Mouse (Mus musculus) kidney, embryonic 16.5 days (tissue): ENCODE data around the gene Manba. TPM values are rescaled to one million over a fixed set of nuclear protein-coding genes. Genes with fewer than 3 reads are reported as not detected.

Experiments used
- ATAC-seq: fragments of 200-750 bp; cut with Nextera tagmentation; 2 replicates; pipeline ENCODE4 v1.8.0; 2017; ENCODE audit warnings: moderate TSS enrichment; ENCODE audit not compliant: low FRiP score, low TSS enrichment
- H3K27ac ChIP-seq: fragments of 300-500 bp; sonication (generic); 2 replicates; pipeline ENCODE4 v1.5.1; 2014; ENCODE audit warnings: low read length
- H3K27me3 ChIP-seq: fragments of 300-500 bp; sonication (generic); 2 replicates; pipeline ENCODE4 v1.6.1; 2014; ENCODE audit warnings: low read length, control low read depth, mixed read lengths; ENCODE audit not compliant: insufficient read depth
- H3K36me3 ChIP-seq: fragments of 300-500 bp; sonication (generic); 2 replicates; pipeline ENCODE4 v1.6.1; 2014; ENCODE audit warnings: low read length, control low read depth, mixed read lengths; ENCODE audit not compliant: insufficient read depth
- H3K4me1 ChIP-seq: fragments of 300-500 bp; sonication (generic); 2 replicates; pipeline ENCODE4 v1.6.1; 2014; ENCODE audit warnings: low read length, control low read depth, mixed read lengths; ENCODE audit not compliant: insufficient read depth
- H3K4me2 ChIP-seq: fragments of 300-500 bp; sonication (generic); replicated peaks from 2 replicates; pipeline ENCODE4 v1.6.1; 2014; ENCODE audit warnings: low read depth, low read length
- H3K4me3 ChIP-seq: fragments of 300-500 bp; sonication (generic); 2 replicates; pipeline ENCODE4 v1.5.1; 2014; ENCODE audit warnings: mild to moderate bottlenecking, low read length
- H3K9ac ChIP-seq: fragments of 300-500 bp; sonication (generic); replicated peaks from 2 replicates; pipeline ENCODE4 v1.6.1; 2014; ENCODE audit warnings: low read length
- H3K9me3 ChIP-seq: fragments of 300-500 bp; sonication (generic); 2 replicates; pipeline ENCODE4 v1.6.1; 2016; ENCODE audit warnings: low read length, control low read depth
- WGBS: fragments of 180-500 bp; shearing (Covaris S2); extraction: QIAGEN DNeasy Blood & Tissue Kit; methylation state at CpG from one replicate; pipeline ENCODE4 v1.1.7; 2014; 5-methylcytosine and 5-hydroxymethylcytosine counted together
- polyA plus RNA-seq: library from polyadenylated mRNA; unstranded; fragments of >200 nt; fragmentation: Nextera tagmentation; extraction: Ambion mirVana; gene quantifications from 2 replicates; pipeline ENCODE4 v1.2.1, GENCODE M21; 2015

Manba gene
- polyA plus RNA-seq, result 36.5 and 39.6 TPM in 2 replicates

GRCm38 (mm10) chr3:135485128-135485899, at the start of gene Manba:
Gene Manba (plus strand): TSS chr3:135485611.
- Histone ChIP-seq H3K9me3 (no peaks in the 10 kb centered on the region), H3K27ac (peak within 1 kb of the TSS; percentile 56), H3K9ac (peak within 1 kb of the TSS; percentile 71), H3K27me3 (0 out of 2 replicates have a peak, but pooled peaks cover 2% of the 10 kb centered on the region), H3K4me1 (peaks cover 19% of the 10 kb centered on the region; the same call in 1 of the 2 replicates), H3K4me2 (peak within 1 kb of the TSS; percentile 95), H3K36me3 (no peaks in the 10 kb centered on the region), H3K4me3 (peak within 1 kb of the TSS; percentile 66)
- peak; percentile 94 for ATAC-seq
- WGBS, result 2% methylated on average over 48 of the region's 48 CpGs

GRCm38 (mm10) chr3:135436901-135437616, 48.4 kb upstream of the Manba start:
- no peaks in the 10 kb centered on the region for H3K27me3 ChIP-seq
- H3K9ac ChIP-seq, result peak overlapping the region; percentile 70
- H3K4me3 ChIP-seq, result peak overlapping the region; percentile 64
- no peak for ATAC-seq
- peaks cover 9% of the 10 kb centered on the region for H3K4me1 ChIP-seq
- WGBS, result 46% methylated on average over 14 of the region's 14 CpGs
- peaks cover 3% of the 10 kb centered on the region; the same call in 1 of the 2 replicates for H3K36me3 ChIP-seq
- H3K9me3 ChIP-seq, result no peaks in the 10 kb centered on the region
- H3K27ac ChIP-seq, result peak overlapping the region; percentile 100
- peak overlapping the region; percentile 60 for H3K4me2 ChIP-seq

- H3K36me3 ChIP-seq, result peaks cover 3% of the 10 kb centered on the region; the same call in 1 of the 2 replicates
- H3K9ac ChIP-seq, result peak within 1 kb of the TSS; percentile 99
- H3K9me3 ChIP-seq, result no peaks in the 10 kb centered on the region
- H3K27ac ChIP-seq, result peak within 1 kb of the TSS; percentile 100
- peak within 1 kb of the TSS; percentile 64 for H3K4me3 ChIP-seq
- H3K4me1 ChIP-seq, result peaks cover 10% of the 10 kb centered on the region
- peak within 1 kb of the TSS; percentile 60 for H3K4me2 ChIP-seq
- WGBS, result under 1% methylated on average over 56 of the region's 56 CpGs
- ATAC-seq, result peak; percentile 96
- no peaks in the 10 kb centered on the region for H3K27me3 ChIP-seq
These were observed 47.5 kb upstream of the Manba start, which contains the start of gene Ube2d3 for GRCm38 (mm10) chr3:135437758-135438495. Gene Ube2d3 (plus strand): TSS chr3:135438149.

- 0% methylated on average over 25 of the region's 50 CpGs for WGBS
- H3K4me2 ChIP-seq, result peak overlapping the region; percentile 21
- peak; percentile 84 for ATAC-seq
These were observed 46.9 kb upstream of the Manba start for GRCm38 (mm10) chr3:135438531-135438912.

GRCm38 (mm10) chr3:135438913-135439531, 46.4 kb upstream of the Manba start:
- H3K9me3 ChIP-seq, result no peaks in the 10 kb centered on the region
- peaks cover 3% of the 10 kb centered on the region; the same call in 1 of the 2 replicates for H3K36me3 ChIP-seq
- H3K4me2 ChIP-seq, result peak overlapping the region; percentile 95
- ATAC-seq, result peak; percentile 74
- peak overlapping the region; percentile 64 for H3K4me3 ChIP-seq
- peak overlapping the region; percentile 100 for H3K27ac ChIP-seq
- no peaks in the 10 kb centered on the region for H3K27me3 ChIP-seq
- H3K4me1 ChIP-seq, result peaks cover 17% of the 10 kb centered on the region
- under 1% methylated on average over 62 of the region's 76 CpGs for WGBS
- H3K9ac ChIP-seq, result peak overlapping the region; percentile 99

More at GRCm38 (mm10) chr3:135438531-135438912, 46.9 kb upstream of the Manba start:
- Histone ChIP-seq H3K4me1 (peaks cover 16% of the 10 kb centered on the region), H3K9me3 (no peaks in the 10 kb centered on the region), H3K27ac (peak overlapping the region; percentile 100), H3K4me3 (peak overlapping the region; percentile 64), H3K9ac (peak overlapping the region; percentile 99), H3K36me3 (peaks cover 3% of the 10 kb centered on the region; the same call in 1 of the 2 replicates), H3K27me3 (no peaks in the 10 kb centered on the region)

- no peak for ATAC-seq
- H3K27ac ChIP-seq, result peak overlapping the region; percentile 100
- no peaks in the 10 kb centered on the region for H3K27me3 ChIP-seq
- H3K9ac ChIP-seq, result peak overlapping the region; percentile 99
- H3K9me3 ChIP-seq, result no peaks in the 10 kb centered on the region
- peaks cover 3% of the 10 kb centered on the region; the same call in 1 of the 2 replicates for H3K36me3 ChIP-seq
- H3K4me1 ChIP-seq, result peaks cover 17% of the 10 kb centered on the region
- WGBS, result 3% methylated on average over 15 of the region's 15 CpGs
- H3K4me3 ChIP-seq, result peak overlapping the region; percentile 64
- H3K4me2 ChIP-seq, result peak overlapping the region; percentile 95
These were observed 45.8 kb upstream of the Manba start for GRCm38 (mm10) chr3:135439651-135440050.

GRCm38 (mm10) chr3:135440221-135440620, 45.2 kb upstream of the Manba start:
- Histone ChIP-seq H3K4me3 (peak overlapping the region; percentile 64), H3K4me2 (peak overlapping the region; percentile 95), H3K4me1 (peaks cover 19% of the 10 kb centered on the region), H3K9me3 (no peaks in the 10 kb centered on the region), H3K36me3 (peaks cover 3% of the 10 kb centered on the region; the same call in 1 of the 2 replicates), H3K9ac (peak overlapping the region; percentile 99), H3K27ac (peak overlapping the region; percentile 30), H3K27me3 (no peaks in the 10 kb centered on the region)
- WGBS, result 9% methylated on average over 7 of the region's 7 CpGs
- no peak for ATAC-seq

- H3K9me3 ChIP-seq, result no peaks in the 10 kb centered on the region
- ATAC-seq, result no peak
- 20% methylated on average over 10 of the region's 10 CpGs for WGBS
- H3K9ac ChIP-seq, result peak overlapping the region; percentile 99
- H3K4me2 ChIP-seq, result peak overlapping the region; percentile 95
- peak overlapping the region; percentile 64 for H3K4me3 ChIP-seq
- no peak overlapping the region for H3K27ac ChIP-seq
- no peaks in the 10 kb centered on the region for H3K27me3 ChIP-seq
- H3K36me3 ChIP-seq, result peaks cover 3% of the 10 kb centered on the region; the same call in 1 of the 2 replicates
- peaks cover 19% of the 10 kb centered on the region for H3K4me1 ChIP-seq
These were observed 44.8 kb upstream of the Manba start for GRCm38 (mm10) chr3:135440621-135441020.

GRCm38 (mm10) chr3:135444930-135445329, 40.5 kb upstream of the Manba start:
- Histone ChIP-seq H3K27me3 (no peaks in the 10 kb centered on the region), H3K9ac (no peak overlapping the region), H3K36me3 (peaks cover 2% of the 10 kb centered on the region; the same call in 1 of the 2 replicates), H3K4me1 (0 out of 2 replicates have a peak, but pooled peaks cover 11% of the 10 kb centered on the region), H3K4me2 (no peak overlapping the region), H3K9me3 (no peaks in the 10 kb centered on the region), H3K27ac (no peak overlapping the region), H3K4me3 (no peak overlapping the region)
- no peak for ATAC-seq
